Mouse (Mus musculus): ENCODE results near the gene Mrgprg.
A peak's percentile ranks its signal among the peaks of the same experiment; 100 is the strongest.

Gene Mrgprg

DNA sequence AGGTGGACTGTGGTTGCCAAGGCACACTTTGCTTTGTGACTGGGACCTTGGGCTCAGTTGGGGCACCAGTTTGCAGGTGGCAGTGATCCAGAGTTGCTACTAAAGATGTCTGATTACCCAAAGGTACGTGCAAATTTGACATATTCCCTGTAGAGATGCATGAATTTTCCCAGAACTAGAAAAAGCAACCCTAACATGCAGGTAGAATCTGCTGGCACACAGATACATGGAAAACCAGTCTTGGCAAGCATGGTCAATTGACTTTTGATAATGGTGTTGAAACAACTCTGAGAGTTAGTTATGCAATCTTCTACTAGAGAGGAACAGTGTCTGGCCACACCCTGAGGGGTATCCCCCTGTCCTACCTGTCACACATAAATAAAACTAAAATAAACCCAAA, 15.4 kb downstream of the Mrgprg start:
- Histone ChIP-seq H3K4me1 (replicated peaks; ENCODE audit: low read depth, low read length) (peaks cover 6% of the 10 kb centered on the region), H3K36me3 (ENCODE audit: insufficient read depth, low read length) (no peaks in the 10 kb centered on the region)
- TF ChIP-seq POU5F1 (IDR thresholded peaks at IDR 0.05; ENCODE audit: borderline replicate concordance, low read length) = no peak
- no peak for TF ChIP-seq CTCF (conservative IDR thresholded peaks at IDR 0.05; ENCODE audit: low read length)
- TF ChIP-seq NANOG (IDR thresholded peaks at IDR 0.05; ENCODE audit: borderline replicate concordance, low read length) = no peak

GRCm38 (mm10) chr7:143749045-143749444, 17.7 kb downstream of the Mrgprg start:
- no peaks in the 10 kb centered on the region for H3K9me3 ChIP-seq (ENCODE audit: low read length)
- TF ChIP-seq POU5F1 (IDR thresholded peaks at IDR 0.05; ENCODE audit: borderline replicate concordance, low read length) (no peak), CTCF (conservative IDR thresholded peaks at IDR 0.05; ENCODE audit: low read length) (no peak), NANOG (IDR thresholded peaks at IDR 0.05; ENCODE audit: borderline replicate concordance, low read length) (no peak)
- peaks cover 44% of the 10 kb centered on the region for H3K27me3 ChIP-seq (ENCODE audit: insufficient read depth, low read length)
- no peaks in the 10 kb centered on the region for H3K36me3 ChIP-seq (ENCODE audit: insufficient read depth, low read length)
- peaks cover 3% of the 10 kb centered on the region for H3K4me1 ChIP-seq (replicated peaks; ENCODE audit: low read depth, low read length)
- H3K4me3 ChIP-seq (replicated peaks; ENCODE audit: low read length) = no peak overlapping the region

More for the DNA sequence above, 15.4 kb downstream of the Mrgprg start:
- H3K27me3 ChIP-seq (ENCODE audit: insufficient read depth, low read length) = peaks cover 58% of the 10 kb centered on the region
- no peak overlapping the region for H3K4me3 ChIP-seq (replicated peaks; ENCODE audit: low read length)
- no peaks in the 10 kb centered on the region for H3K9me3 ChIP-seq (ENCODE audit: low read length)

DNA sequence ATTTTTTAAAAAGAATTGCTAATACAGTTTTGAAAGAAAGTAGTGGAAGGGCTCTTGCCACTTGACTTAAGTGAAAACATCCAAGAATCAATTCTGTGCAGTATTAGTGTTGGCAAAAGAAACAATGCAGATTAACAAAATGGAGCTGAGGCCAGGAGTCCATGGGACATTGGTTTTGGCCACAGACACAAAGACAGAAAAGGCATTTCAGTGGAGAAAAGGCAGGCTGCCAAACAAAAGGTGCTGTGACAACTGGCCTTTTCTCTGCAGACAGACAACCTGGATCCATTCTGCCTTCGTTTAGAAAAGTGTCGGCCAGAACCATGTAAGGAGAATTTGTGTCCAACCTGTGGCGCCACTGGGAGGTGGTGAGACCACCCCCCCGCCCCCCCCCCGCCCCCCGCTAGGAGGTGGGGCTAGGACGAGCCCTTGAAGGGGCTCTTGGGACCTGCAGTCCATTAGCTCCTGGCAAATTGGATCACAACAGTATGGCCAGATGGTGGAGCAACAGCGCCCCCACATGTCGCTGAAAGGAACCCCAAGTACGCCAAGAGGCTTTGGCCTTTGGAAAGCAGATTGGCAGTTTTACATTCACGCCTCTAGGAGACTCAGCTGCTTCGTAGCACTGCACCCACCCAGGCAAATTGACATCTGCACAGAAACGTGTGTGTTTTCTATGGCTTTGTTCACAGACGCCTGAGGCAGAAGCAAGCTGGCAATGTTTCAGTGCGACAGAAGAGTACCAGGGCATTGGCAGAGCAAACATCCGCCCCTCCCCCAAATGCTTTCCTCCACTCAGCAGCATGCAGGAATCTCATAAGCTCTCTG, 18.5 kb downstream of the Mrgprg start:
- H3K27me3 ChIP-seq (ENCODE audit: insufficient read depth, low read length) = peaks cover 50% of the 10 kb centered on the region
- H3K36me3 ChIP-seq (ENCODE audit: insufficient read depth, low read length) = no peaks in the 10 kb centered on the region
- no peak overlapping the region for H3K4me3 ChIP-seq (replicated peaks; ENCODE audit: low read length)
- TF ChIP-seq POU5F1 (IDR thresholded peaks at IDR 0.05; ENCODE audit: borderline replicate concordance, low read length) (no peak), CTCF (conservative IDR thresholded peaks at IDR 0.05; ENCODE audit: low read length) (peak; percentile 75)
- H3K9me3 ChIP-seq (ENCODE audit: low read length) = no peaks in the 10 kb centered on the region
- H3K4me1 ChIP-seq (replicated peaks; ENCODE audit: low read depth, low read length) = peaks cover 3% of the 10 kb centered on the region

GRCm38 (mm10) chr7:143740653-143741052, 26.1 kb downstream of the Mrgprg start:
- TF ChIP-seq CTCF (conservative IDR thresholded peaks at IDR 0.05; ENCODE audit: low read length) (no peak), POU5F1 (IDR thresholded peaks at IDR 0.05; ENCODE audit: borderline replicate concordance, low read length) (no peak)
- H3K36me3 ChIP-seq (ENCODE audit: insufficient read depth, low read length) = no peaks in the 10 kb centered on the region

DNA sequence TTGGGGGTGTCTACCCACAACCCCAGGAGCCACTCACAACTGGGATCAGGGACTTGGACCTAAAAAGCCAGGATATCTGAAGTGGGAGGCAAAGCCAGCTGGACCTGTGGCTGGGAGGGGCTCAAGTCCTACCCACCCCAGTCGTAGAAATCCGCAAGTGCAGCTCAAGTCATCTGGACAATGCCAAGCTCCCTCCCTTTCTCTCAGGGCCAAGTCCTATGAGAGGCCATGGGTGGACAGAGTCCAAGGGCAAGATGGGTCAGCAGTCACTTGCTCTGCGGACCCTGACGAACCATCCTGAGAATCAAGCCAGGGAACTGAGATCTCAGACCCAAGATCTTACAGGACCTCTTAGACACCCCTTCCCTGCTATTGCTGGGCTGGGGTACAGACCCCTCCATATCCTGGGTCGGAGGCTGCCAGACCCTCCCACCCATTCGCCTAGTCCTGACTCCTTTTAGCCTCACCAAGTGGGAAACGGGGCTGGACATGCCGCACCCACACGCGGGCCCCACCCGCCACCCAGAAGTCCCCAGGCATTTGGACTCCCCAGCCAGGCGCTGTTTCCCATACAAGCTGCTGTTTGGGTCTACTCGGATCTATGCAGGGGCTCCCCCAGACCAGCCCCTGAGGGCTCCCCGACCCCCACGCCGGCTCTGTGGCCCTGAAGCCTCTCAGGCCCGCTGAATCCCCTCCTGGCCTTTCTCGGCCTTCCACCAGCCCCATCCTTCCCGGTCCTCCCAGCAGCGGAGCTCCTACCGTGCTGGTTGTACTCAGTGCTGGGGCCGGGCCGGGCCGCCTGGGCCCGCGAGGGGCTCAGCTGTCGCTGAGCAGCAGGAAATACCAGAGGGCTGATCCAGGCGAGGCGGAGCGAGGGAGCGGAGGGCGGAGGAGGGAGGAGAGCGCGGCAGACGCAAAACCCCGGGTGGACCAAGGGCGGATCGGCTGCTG, 27.0 kb downstream of the Mrgprg start:
- TF ChIP-seq CTCF (conservative IDR thresholded peaks at IDR 0.05; ENCODE audit: low read length) (no peak), NANOG (IDR thresholded peaks at IDR 0.05; ENCODE audit: borderline replicate concordance, low read length) (no peak), POU5F1 (IDR thresholded peaks at IDR 0.05; ENCODE audit: borderline replicate concordance, low read length) (no peak)
- Histone ChIP-seq H3K9me3 (ENCODE audit: low read length) (no peaks in the 10 kb centered on the region), H3K4me1 (replicated peaks; ENCODE audit: low read depth, low read length) (peaks cover 37% of the 10 kb centered on the region), H3K4me3 (replicated peaks; ENCODE audit: low read length) (peak overlapping the region; percentile 80), H3K27me3 (ENCODE audit: insufficient read depth, low read length) (peaks cover 93% of the 10 kb centered on the region), H3K36me3 (ENCODE audit: insufficient read depth, low read length) (no peaks in the 10 kb centered on the region)

More at GRCm38 (mm10) chr7:143740653-143741052, 26.1 kb downstream of the Mrgprg start:
- no peaks in the 10 kb centered on the region for H3K9me3 ChIP-seq (ENCODE audit: low read length)
- H3K4me1 ChIP-seq (replicated peaks; ENCODE audit: low read depth, low read length) = peaks cover 37% of the 10 kb centered on the region
- peaks cover 86% of the 10 kb centered on the region for H3K27me3 ChIP-seq (ENCODE audit: insufficient read depth, low read length)
- peak overlapping the region; percentile 80 for H3K4me3 ChIP-seq (replicated peaks; ENCODE audit: low read length)

- Histone ChIP-seq H3K4me1 (replicated peaks; ENCODE audit: low read depth, low read length) (peaks cover 37% of the 10 kb centered on the region), H3K27me3 (ENCODE audit: insufficient read depth, low read length) (peaks cover 94% of the 10 kb centered on the region), H3K9me3 (ENCODE audit: low read length) (no peaks in the 10 kb centered on the region), H3K4me3 (replicated peaks; ENCODE audit: low read length) (no peak overlapping the region), H3K36me3 (ENCODE audit: insufficient read depth, low read length) (no peaks in the 10 kb centered on the region)
- TF ChIP-seq CTCF (conservative IDR thresholded peaks at IDR 0.05; ENCODE audit: low read length) (no peak), NANOG (IDR thresholded peaks at IDR 0.05; ENCODE audit: borderline replicate concordance, low read length) (no peak), POU5F1 (IDR thresholded peaks at IDR 0.05; ENCODE audit: borderline replicate concordance, low read length) (no peak)
Measured at GRCm38 (mm10) chr7:143738601-143739006, 28.2 kb downstream of the Mrgprg start.

DNA sequence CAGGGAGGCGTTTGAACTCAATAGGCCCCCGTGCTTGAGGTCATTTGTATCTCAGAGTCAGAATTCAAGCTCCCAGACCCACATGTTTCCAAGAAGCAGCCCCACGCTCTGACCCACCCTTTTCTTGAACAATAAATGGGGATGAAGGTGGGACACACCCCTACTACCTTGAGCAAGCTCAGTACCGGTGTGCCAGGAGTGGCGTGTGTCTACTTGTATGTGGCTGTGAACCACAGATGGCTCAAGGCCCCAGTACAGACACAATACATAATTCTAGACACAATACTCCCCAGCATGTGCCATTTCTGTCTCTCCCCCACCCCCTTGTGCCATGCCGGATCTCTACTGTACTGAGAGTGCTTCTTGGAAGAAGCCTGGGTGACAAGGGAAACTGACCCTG, 28.6 kb downstream of the Mrgprg start:
- no peaks in the 10 kb centered on the region for H3K9me3 ChIP-seq (ENCODE audit: low read length)
- TF ChIP-seq POU5F1 (IDR thresholded peaks at IDR 0.05; ENCODE audit: borderline replicate concordance, low read length) (no peak), CTCF (conservative IDR thresholded peaks at IDR 0.05; ENCODE audit: low read length) (no peak), NANOG (IDR thresholded peaks at IDR 0.05; ENCODE audit: borderline replicate concordance, low read length) (no peak)

DNA sequence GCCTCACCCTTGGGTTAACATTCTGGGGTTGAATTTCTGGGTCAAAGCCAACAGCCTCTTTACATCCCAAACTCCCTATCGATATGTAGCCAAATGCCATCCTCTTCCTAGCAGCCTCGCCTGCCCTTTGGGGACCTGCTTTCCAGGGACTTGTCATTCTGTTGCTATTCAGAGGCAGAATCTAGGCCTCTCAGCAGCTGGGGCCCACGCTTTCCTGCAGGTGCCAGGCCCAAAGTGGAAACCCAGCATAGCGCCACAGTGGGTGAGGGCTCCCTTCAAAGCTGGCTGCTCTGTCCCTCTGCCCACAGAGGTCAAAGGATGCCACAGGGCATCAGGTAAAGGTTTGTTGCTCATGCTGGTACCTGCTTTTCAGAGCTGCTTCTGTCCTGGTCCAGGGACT, 33.0 kb downstream of the Mrgprg start:
- Histone ChIP-seq H3K4me3 (replicated peaks; ENCODE audit: low read length) (no peak overlapping the region), H3K27me3 (ENCODE audit: insufficient read depth, low read length) (peaks cover 65% of the 10 kb centered on the region), H3K4me1 (replicated peaks; ENCODE audit: low read depth, low read length) (peaks cover 7% of the 10 kb centered on the region; the same call in 1 of the 2 replicates), H3K36me3 (ENCODE audit: insufficient read depth, low read length) (no peaks in the 10 kb centered on the region), H3K9me3 (ENCODE audit: low read length) (no peaks in the 10 kb centered on the region)
- TF ChIP-seq POU5F1 (IDR thresholded peaks at IDR 0.05; ENCODE audit: borderline replicate concordance, low read length) = no peak
- TF ChIP-seq NANOG (IDR thresholded peaks at IDR 0.05; ENCODE audit: borderline replicate concordance, low read length) = no peak
- no peak for TF ChIP-seq CTCF (conservative IDR thresholded peaks at IDR 0.05; ENCODE audit: low read length)

More for the DNA sequence above, 28.6 kb downstream of the Mrgprg start:
- Histone ChIP-seq H3K27me3 (ENCODE audit: insufficient read depth, low read length) (peaks cover 93% of the 10 kb centered on the region), H3K4me1 (replicated peaks; ENCODE audit: low read depth, low read length) (peaks cover 37% of the 10 kb centered on the region), H3K4me3 (replicated peaks; ENCODE audit: low read length) (no peak overlapping the region), H3K36me3 (ENCODE audit: insufficient read depth, low read length) (no peaks in the 10 kb centered on the region)
